Mouse (Mus musculus) left cerebral cortex, postnatal 25 days (tissue): ENCODE measurements around the gene Hist1h4h. TPM values are rescaled to one million over a fixed set of nuclear protein-coding genes. Genes with fewer than 3 reads are reported as not detected.
"Not testable (repeated sequence)": the region's sequence is repeated elsewhere in the genome, so short reads cannot be mapped to it uniquely, and the experiment has no call there.

Experiments used
- DNase-seq, 2 experiments: peaks; one replicate each; pipeline ENCODE4 v3.0.0; 2022; ENCODE audit warnings: low spot score in 2 of 2, mixed read lengths in 1 of 2
- intact Hi-C: fragments of 180-260 bp; cut with DNase I; formaldehyde crosslinking; loops from one replicate; pipeline ENCODE4 v1.15.1; 2025
- total RNA-seq, 2 experiments: library from RNA; stranded (reverse); gene quantifications; 2 replicates each; pipeline ENCODE4 v1.2.3; 2021

The Hist1h4h gene
- total RNA-seq, 2 experiments from 2014 or later = 300 to 349 TPM

DNA sequence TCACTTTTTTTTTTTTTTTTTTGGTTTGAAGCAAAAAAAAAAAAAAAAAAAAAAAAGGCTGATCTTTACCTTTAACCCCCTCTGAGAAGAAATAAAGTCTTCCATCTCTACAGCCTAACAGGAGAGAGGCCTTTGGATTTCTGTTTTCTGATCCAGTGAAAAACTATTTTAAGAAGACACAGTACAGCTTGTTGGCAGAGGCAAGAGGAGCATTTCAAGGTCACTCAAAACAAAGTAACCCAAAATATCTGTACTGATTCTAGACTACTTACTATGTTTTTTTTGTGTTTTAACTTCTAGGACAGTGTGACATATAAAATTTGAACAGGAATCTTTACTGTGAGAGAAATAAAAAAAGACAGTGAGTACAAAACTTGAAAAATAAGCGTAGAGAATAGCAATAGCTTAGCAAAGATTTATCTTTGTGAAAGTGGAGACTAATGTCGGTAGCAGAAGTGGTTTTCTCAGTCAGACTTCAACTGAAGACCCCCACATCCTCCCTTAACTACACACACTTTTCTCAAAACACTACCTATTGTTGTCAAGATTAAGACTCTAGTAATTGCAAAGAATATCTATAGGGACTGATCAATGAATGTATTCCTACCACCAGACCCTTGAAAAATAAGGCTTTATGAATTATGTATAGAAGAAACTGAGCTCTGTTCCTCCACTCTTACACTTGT is 1.2 kb upstream of the Hist1h4h start:
- intact Hi-C loops = loop anchor here (5.0 kb wide), 4 partner anchors 93 to 1812 kb away; partner anchors contain the start of genes Hist1h1c, Hist1h1e, Hist1h2ai and Hist1h2be
- DNase-seq = no peak

GRCm38 (mm10) chr13:23530181-23530900 is 509 bp upstream of the Hist1h4h start:
- DNase-seq = peak; percentile 79 to 83
- intact Hi-C loops = loop anchor here (5.0 kb wide), 3 partner anchors 92 to 1813 kb away; partner anchors contain the start of genes Hist1h1c, Hist1h1e, Hist1h2ai and Hist1h2be

GRCm38 (mm10) chr13:23532262-23533075 is 1.6 kb downstream of the Hist1h4h start:
- intact Hi-C loops = loop anchor here (5.0 kb wide), 3 partner anchors 90 to 1815 kb away; partner anchors contain the start of genes Hist1h1c, Hist1h1e, Hist1h2ai and Hist1h2be

DNA sequence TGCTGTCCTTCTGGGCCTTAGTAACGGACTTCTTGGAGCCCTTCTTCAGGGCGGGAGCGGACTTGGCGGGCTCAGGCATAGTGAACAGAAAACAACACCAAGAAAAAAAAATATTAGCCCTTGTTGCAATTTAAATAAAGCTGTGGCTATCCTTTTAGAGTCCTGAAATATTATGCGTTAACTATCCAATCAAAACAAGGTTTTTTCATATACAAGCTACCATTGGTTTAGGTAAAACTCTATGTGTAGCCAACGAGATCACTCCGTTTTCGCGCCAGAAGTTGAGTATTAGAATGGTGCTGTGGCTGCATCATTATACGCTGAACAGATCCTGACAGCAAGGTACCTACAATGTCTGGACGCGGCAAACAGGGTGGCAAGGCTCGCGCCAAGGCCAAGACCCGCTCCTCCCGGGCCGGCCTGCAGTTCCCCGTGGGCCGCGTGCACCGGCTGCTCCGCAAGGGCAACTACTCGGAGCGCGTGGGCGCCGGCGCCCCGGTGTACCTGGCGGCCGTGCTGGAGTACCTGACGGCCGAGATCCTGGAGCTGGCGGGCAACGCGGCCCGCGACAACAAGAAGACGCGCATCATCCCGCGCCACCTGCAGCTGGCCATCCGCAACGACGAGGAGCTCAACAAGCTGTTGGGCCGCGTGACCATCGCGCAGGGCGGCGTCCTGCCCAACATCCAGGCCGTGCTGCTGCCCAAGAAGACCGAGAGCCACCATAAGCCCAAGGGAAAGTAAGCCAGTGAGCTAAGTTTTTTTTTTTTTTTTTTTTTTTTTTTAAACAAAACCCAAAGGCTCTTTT is 2.9 kb downstream of the Hist1h4h start, which contains the start of gene Hist1h2af:
Gene Hist1h2af (plus strand): TSS at position 347 of the 808 bp plus-strand sequence.
- peak; percentile 83 to 93 for DNase-seq
- intact Hi-C loops = loop anchor here (5.0 kb wide), 3 partner anchors 89 to 1816 kb away; partner anchors contain the start of genes Hist1h1c, Hist1h1e, Hist1h2ai and Hist1h2be

More at GRCm38 (mm10) chr13:23532262-23533075, 1.6 kb downstream of the Hist1h4h start:
- no peak for DNase-seq

DNA sequence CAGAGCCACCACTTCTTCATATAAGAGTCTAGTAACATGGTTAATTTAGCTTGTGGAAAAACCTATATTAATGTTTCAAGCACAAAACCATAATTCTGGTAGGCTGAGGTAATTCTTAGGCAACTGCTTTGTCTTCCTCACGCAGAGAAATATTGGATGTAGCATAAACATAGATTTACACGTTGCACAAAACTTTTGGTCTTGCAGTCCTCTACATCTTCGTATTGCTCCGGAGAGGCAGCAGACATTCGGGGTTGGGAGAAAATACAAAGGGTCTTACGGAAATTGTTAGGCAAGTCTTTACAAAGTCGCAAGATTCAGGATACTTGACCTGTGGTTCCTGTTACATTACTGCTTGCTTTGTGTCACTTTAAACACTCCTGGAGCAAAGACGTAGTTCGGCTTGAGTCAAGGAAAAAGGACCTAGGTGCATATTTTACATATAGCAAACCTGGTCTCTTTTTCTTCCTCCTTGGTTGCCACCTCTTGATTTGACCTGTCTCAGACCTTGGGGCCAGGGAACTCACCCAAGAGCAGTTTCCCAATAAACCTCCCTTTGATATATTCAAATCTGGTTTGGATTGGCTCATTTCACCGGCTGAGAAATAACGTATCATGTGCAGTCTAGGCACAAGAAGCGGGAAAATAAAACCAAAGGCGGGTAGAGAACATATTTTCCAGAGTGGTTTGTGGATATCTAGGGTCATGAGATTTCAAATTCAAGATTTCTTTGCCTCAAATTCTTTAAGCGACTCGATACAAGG is 3.7 kb downstream of the Hist1h4h start:
- intact Hi-C loops = loop anchor here (5.0 kb wide), 3 partner anchors 88 to 1817 kb away; partner anchors contain the start of genes Hist1h1c, Hist1h1e, Hist1h2ai and Hist1h2be
- no peak for DNase-seq

- peak; percentile 92 to 97 for DNase-seq
- intact Hi-C loops = not testable (repeated sequence)
Observed at GRCm38 (mm10) chr13:23535137-23536075, 4.6 kb downstream of the Hist1h4h start, which contains the start of gene Hist1h3g. TSS of gene Hist1h3g (plus strand) at chr13:23535422.

DNA sequence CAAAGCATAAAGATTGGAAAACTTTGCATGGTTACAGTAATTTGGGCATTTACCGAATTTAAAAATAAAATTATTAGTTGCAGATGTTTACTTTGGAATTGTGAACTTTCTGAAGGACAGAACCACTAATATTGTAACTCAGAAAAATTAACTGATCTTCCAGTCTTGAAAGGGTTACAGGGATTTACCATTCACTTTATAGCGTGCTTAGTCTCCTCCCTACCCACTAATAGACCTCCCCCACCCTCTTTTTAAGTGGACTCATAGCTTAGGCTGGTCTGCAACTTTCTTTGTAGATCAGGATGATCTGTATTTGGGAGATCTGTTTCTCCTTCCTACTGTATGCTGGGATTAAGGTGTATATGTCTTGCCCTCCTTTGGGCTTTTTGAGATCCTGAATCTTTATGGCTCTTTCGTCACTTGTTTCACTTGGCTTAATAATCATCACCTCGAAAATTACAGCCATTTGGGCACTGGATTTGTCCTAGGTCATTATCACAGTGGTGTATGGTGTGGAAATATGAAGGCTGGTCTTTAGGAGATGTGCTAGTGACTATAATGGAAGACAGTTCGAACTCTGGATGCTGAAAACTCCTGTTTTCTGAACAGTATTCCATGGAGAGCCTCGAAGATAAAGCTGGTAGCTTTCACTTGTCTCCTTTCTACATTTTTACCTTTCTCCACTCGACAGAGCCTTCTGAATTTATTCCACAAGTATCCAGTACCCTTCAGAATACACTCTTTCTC is 5.4 kb downstream of the Hist1h4h start:
- intact Hi-C loops = no loop called here
- no peak for DNase-seq

GRCm38 (mm10) chr13:23537006-23537710 is 6.3 kb downstream of the Hist1h4h start:
- intact Hi-C loops = no loop called here
- DNase-seq = no peak

- no peak for DNase-seq
- intact Hi-C loops = no loop called here
Observed at GRCm38 (mm10) chr13:23538249-23538648, 7.4 kb downstream of the Hist1h4h start.

DNA sequence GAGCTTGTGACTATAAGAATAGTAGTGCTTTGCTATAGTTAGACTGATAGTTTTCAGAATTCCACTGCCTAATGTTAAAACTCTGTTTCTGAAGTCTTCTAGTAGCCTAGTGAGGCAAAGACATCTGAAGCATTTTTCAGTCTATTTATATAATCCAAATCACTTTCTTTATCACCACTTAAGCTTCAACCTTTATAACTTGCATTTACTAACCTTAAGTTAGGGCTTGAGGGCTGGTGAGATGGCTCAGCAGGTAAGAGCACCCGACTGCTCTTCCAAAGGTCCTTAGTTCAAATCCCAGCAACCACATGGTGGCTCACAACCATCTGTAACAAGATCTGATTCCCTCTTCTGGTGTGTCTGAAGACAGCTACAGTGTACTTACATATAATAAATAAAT is 9.0 kb downstream of the Hist1h4h start:
- intact Hi-C loops = not testable (repeated sequence)

GRCm38 (mm10) chr13:23541497-23541896 is 10.6 kb downstream of the Hist1h4h start:
- intact Hi-C loops = no loop called here
- DNase-seq = no peak

More for the DNA sequence above, 9.0 kb downstream of the Hist1h4h start:
- DNase-seq = not testable (repeated sequence)

DNA sequence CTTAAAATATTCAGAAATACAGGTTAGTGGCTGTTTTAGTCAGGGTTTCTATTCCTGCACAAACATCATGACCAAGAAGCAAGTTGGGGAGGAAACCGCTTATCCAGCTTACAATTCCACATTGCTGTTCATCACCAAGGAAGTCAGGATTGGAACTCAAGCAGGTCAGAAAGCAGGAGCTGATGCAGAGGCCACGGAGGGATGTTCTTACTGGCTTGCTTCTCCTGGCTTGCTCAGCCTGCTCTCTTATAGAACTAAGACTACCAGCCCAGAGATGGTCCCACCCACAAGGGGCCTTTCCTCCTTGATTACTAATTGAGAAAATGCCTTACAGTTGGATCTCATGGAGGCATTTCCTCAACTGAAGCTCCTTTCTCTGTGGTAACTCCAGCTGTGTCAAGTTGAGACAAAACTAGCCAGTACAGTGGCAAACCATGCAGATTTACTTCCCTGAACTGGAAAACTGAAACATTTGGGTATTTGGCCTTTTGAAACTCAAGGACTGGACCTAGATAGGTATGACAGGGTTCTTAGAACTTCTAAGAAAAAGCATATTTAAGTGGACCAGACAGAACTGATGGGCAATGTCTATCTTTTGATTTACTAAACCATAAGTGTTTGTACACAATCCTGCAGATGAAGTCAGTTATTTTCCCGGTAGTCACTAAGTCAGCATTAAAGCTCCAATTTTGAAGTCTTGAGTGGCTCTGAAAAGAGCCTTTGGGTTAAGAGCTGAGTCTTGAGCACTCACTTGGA is 11.6 kb downstream of the Hist1h4h start:
- DNase-seq, intact Hi-C loops: not testable (repeated sequence)

DNA sequence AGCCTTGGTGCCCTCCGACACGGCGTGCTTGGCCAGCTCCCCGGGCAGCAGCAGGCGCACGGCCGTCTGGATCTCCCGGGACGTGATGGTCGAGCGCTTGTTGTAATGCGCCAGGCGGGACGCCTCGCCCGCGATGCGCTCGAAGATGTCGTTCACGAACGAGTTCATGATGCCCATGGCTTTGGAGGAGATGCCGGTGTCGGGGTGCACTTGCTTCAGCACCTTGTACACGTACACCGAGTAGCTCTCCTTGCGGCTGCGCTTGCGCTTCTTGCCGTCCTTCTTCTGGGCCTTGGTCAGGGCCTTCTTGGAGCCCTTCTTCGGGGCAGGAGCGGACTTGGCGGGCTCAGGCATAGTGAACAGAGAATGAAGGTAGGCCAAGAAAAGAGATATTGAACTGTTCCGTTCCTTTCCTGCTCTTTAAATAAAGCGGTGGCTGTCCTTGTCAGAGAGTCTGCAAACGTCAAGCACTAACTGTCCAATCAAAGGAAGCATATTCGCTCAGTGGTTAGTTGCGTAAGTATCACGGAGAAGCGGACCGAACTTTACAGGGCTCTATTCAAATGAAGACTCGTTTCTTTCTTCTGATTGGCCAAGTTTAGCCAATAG is 12.3 kb downstream of the Hist1h4h start, which contains the start of gene Hist1h2bh:
Gene Hist1h2bh (minus strand): TSS at position 394 of the 609 bp plus-strand sequence.
- peak; percentile 80 to 97 for DNase-seq

More for the DNA sequence above, 12.3 kb downstream of the Hist1h4h start, which contains the start of gene Hist1h2bh:
- intact Hi-C loops = not testable (repeated sequence)
